Mouse (Mus musculus) midbrain, postnatal 0 days (tissue): ENCODE measurements at regions not wholly inside any gene's neighbourhood (a gene's known extent, or its start where the extent isn't known, plus 50 kb on each side); places are given as distances from the start of the nearest gene placed in this dataset.

Experiments used
- ATAC-seq: fragments of 200-750 bp; cut with Nextera tagmentation; 2 replicates; pipeline ENCODE4 v1.8.0; 2017; ENCODE audit warnings: moderate number of reproducible peaks, mild to moderate bottlenecking, moderate TSS enrichment, moderate library complexity; ENCODE audit not compliant: low FRiP score
- DNase-seq: peaks from one replicate; pipeline ENCODE4 v3.0.0-alpha.2; 2015; ENCODE audit warnings: low spot score
- H3K27ac ChIP-seq: fragments of 300-500 bp; sonication (generic); 2 replicates; pipeline ENCODE4 v1.5.1; 2014; ENCODE audit warnings: low read depth, mild to moderate bottlenecking, low read length, mixed read lengths
- H3K27me3 ChIP-seq: fragments of 300-500 bp; sonication (generic); 2 replicates; pipeline ENCODE4 v1.6.1; 2014; ENCODE audit warnings: low read length, control low read depth, mixed read lengths; ENCODE audit not compliant: insufficient read depth
- H3K36me3 ChIP-seq: fragments of 300-500 bp; sonication (generic); 2 replicates; pipeline ENCODE4 v1.6.1; 2014; ENCODE audit warnings: low read length, control low read depth, mixed read lengths; ENCODE audit not compliant: insufficient read depth
- H3K4me1 ChIP-seq: fragments of 300-500 bp; sonication (generic); 2 replicates; pipeline ENCODE4 v1.6.1; 2014; ENCODE audit warnings: mild to moderate bottlenecking, control low read depth, antibody characterized with exemption, low read length, mixed read lengths; ENCODE audit not compliant: insufficient read depth
- H3K4me2 ChIP-seq: fragments of 300-500 bp; sonication (generic); 2 replicates; pipeline ENCODE4 v1.6.1; 2014; ENCODE audit warnings: low read depth, mild to moderate bottlenecking, low read length, mixed read lengths; ENCODE audit not compliant: poor library complexity, severe bottlenecking
- H3K4me3 ChIP-seq: fragments of 300-500 bp; sonication (generic); 2 replicates; pipeline ENCODE4 v1.5.1; 2014; ENCODE audit warnings: low read depth, mild to moderate bottlenecking, low read length, moderate library complexity
- H3K9ac ChIP-seq: fragments of 300-500 bp; sonication (generic); replicated peaks from 2 replicates; pipeline ENCODE4 v1.6.1; 2014; ENCODE audit warnings: mild to moderate bottlenecking, low read length, moderate library complexity, mixed read lengths; ENCODE audit not compliant: poor library complexity, severe bottlenecking
- H3K9me3 ChIP-seq: fragments of 300-500 bp; sonication (generic); 2 replicates; pipeline ENCODE4 v1.6.1; 2016; ENCODE audit warnings: low read length, control low read depth
- CTCF ChIP-seq: IDR thresholded peaks from 2 replicates; pipeline ENCODE4 v1.5.1; 2016; ENCODE audit warnings: antibody characterized with exemption, mild to moderate bottlenecking
- WGBS: fragments of 180-500 bp; shearing (Covaris S2); extraction: QIAGEN DNeasy Blood & Tissue Kit; methylation state at CpG from one replicate; pipeline ENCODE4 v1.1.7; 2014; 5-methylcytosine and 5-hydroxymethylcytosine counted together

- 90% methylated on average over 15 of the region's 15 CpGs for WGBS
- H3K4me2 ChIP-seq, result no peak overlapping the region
- ATAC-seq (no peak), DNase-seq (no peak)
- H3K4me3 ChIP-seq, result no peak overlapping the region
- TF ChIP-seq CTCF, result no peak
- no peaks in the 10 kb centered on the region for H3K27me3 ChIP-seq
- no peaks in the 10 kb centered on the region for H3K36me3 ChIP-seq
- H3K9ac ChIP-seq, result no peak overlapping the region
- no peak overlapping the region for H3K27ac ChIP-seq
- H3K4me1 ChIP-seq, result no peaks in the 10 kb centered on the region
- no peaks in the 10 kb centered on the region for H3K9me3 ChIP-seq
These were observed 66.1 kb downstream of the Tmem30b start for GRCm38 (mm10) chr12:73479932-73480609.

- Histone ChIP-seq H3K36me3 (no peaks in the 10 kb centered on the region), H3K9ac (no peak overlapping the region), H3K4me2 (no peak overlapping the region), H3K4me3 (no peak overlapping the region), H3K9me3 (no peaks in the 10 kb centered on the region), H3K27me3 (no peaks in the 10 kb centered on the region), H3K27ac (no peak overlapping the region), H3K4me1 (no peaks in the 10 kb centered on the region)
- ATAC-seq (no peak), DNase-seq (no peak)
- 85% methylated on average over 4 of the region's 4 CpGs for WGBS
- TF ChIP-seq CTCF, result no peak
These were observed 67.6 kb downstream of the Tmem30b start for GRCm38 (mm10) chr12:73478641-73479040.

GRCm38 (mm10) chr12:73476421-73476858 is 69.8 kb downstream of the Tmem30b start:
- Histone ChIP-seq H3K4me2 (no peak overlapping the region), H3K27me3 (no peaks in the 10 kb centered on the region), H3K36me3 (no peaks in the 10 kb centered on the region), H3K4me3 (no peak overlapping the region), H3K27ac (no peak overlapping the region), H3K4me1 (no peaks in the 10 kb centered on the region), H3K9me3 (no peaks in the 10 kb centered on the region), H3K9ac (no peak overlapping the region; the same call in 1 of the 2 replicates)
- ATAC-seq (no peak), DNase-seq (no peak)
- WGBS, result 8% methylated on average over 7 of the region's 7 CpGs
- no peak for TF ChIP-seq CTCF

GRCm38 (mm10) chr12:73475774-73476173 is 70.4 kb downstream of the Tmem30b start:
- TF ChIP-seq CTCF, result no peak
- no peak overlapping the region for H3K4me2 ChIP-seq
- WGBS, result 60% methylated on average over 3 of the region's 3 CpGs
- no peak overlapping the region for H3K4me3 ChIP-seq
- DNase-seq (no peak), ATAC-seq (no peak)
- no peaks in the 10 kb centered on the region for H3K36me3 ChIP-seq
- H3K27ac ChIP-seq, result no peak overlapping the region
- H3K27me3 ChIP-seq, result no peaks in the 10 kb centered on the region
- no peaks in the 10 kb centered on the region for H3K4me1 ChIP-seq
- no peak overlapping the region for H3K9ac ChIP-seq
- no peaks in the 10 kb centered on the region for H3K9me3 ChIP-seq

- ATAC-seq (no peak), DNase-seq (no peak)
- no peaks in the 10 kb centered on the region for H3K4me1 ChIP-seq
- H3K4me2 ChIP-seq, result no peak overlapping the region
- no peak overlapping the region for H3K4me3 ChIP-seq
- no peak overlapping the region for H3K27ac ChIP-seq
- WGBS, result 75% methylated on average over 5 of the region's 5 CpGs
- no peak for TF ChIP-seq CTCF
- H3K9ac ChIP-seq, result no peak overlapping the region
- no peaks in the 10 kb centered on the region for H3K9me3 ChIP-seq
- H3K27me3 ChIP-seq, result no peaks in the 10 kb centered on the region
- no peaks in the 10 kb centered on the region for H3K36me3 ChIP-seq
These were observed 71.2 kb downstream of the Tmem30b start for GRCm38 (mm10) chr12:73475020-73475419.

- no peaks in the 10 kb centered on the region for H3K4me1 ChIP-seq
- H3K9ac ChIP-seq, result no peak overlapping the region
- TF ChIP-seq CTCF, result no peak
- H3K9me3 ChIP-seq, result no peaks in the 10 kb centered on the region
- H3K27ac ChIP-seq, result no peak overlapping the region
- no peak for DNase-seq
- H3K27me3 ChIP-seq, result no peaks in the 10 kb centered on the region
- ATAC-seq, result no peak
- no peak overlapping the region for H3K4me3 ChIP-seq
- WGBS, result 71% methylated on average over 4 of the region's 4 CpGs
- no peak overlapping the region for H3K4me2 ChIP-seq
- H3K36me3 ChIP-seq, result no peaks in the 10 kb centered on the region
These were observed 73.1 kb downstream of the Tmem30b start for GRCm38 (mm10) chr12:73473111-73473510.
